ENCODE assay signal across 8 mouse cellular contexts in genomic region chr6:83507168-83507546, GRCm38 (mm10). TPM values are rescaled to one million over a fixed set of nuclear protein-coding genes. Genes with fewer than 3 reads are reported as not detected.
DNase-seq lines count a peak whose midpoint lies in the region; ATAC-seq and TF ChIP-seq lines count a peak whose summit lies in the region.

No protein-coding gene starts in this region.

- H3K4me3 ChIP-seq in layer of hippocampus, adult 2 months = peak overlapping the region; percentile 87
- peak overlapping the region; percentile 74 for H3K4me3 ChIP-seq in embryonic facial prominence, embryonic 11.5 days (ENCODE audit: low read depth, low read length)
- peak overlapping the region; percentile 87 for H3K4me3 ChIP-seq in hindbrain, embryonic 16.5 days (ENCODE audit: low read length)
- peak overlapping the region; percentile 78 for H3K4me3 ChIP-seq in midbrain, embryonic 16.5 days (ENCODE audit: low read depth, low read length)

- 29% methylated on average over 6 of the region's 6 CpGs for WGBS in embryonic facial prominence, embryonic 11.5 days
- 39% methylated on average over 6 of the region's 6 CpGs for WGBS in hindbrain, embryonic 16.5 days
- WGBS in midbrain, embryonic 16.5 days = 30% methylated on average over 6 of the region's 6 CpGs

- no peaks in the 10 kb centered on the region for H3K4me1 ChIP-seq in embryonic facial prominence, embryonic 11.5 days (ENCODE audit: control insufficient read depth, insufficient read depth, low read length)
- peaks cover 13% of the 10 kb centered on the region for H3K4me1 ChIP-seq in hindbrain, embryonic 16.5 days (ENCODE audit: control insufficient read depth, insufficient read depth, low read depth, low read length)
- peaks cover 19% of the 10 kb centered on the region for H3K4me1 ChIP-seq in midbrain, embryonic 16.5 days (ENCODE audit: control insufficient read depth, insufficient read depth, low read length)

- no peaks in the 10 kb centered on the region for H3K27me3 ChIP-seq in embryonic facial prominence, embryonic 11.5 days (ENCODE audit: control insufficient read depth, insufficient read depth, low read length)
- no peaks in the 10 kb centered on the region for H3K27me3 ChIP-seq in hindbrain, embryonic 16.5 days (replicated peaks; ENCODE audit: control insufficient read depth, insufficient read depth, low read length)
- no peaks in the 10 kb centered on the region for H3K27me3 ChIP-seq in midbrain, embryonic 16.5 days (ENCODE audit: control insufficient read depth, insufficient read depth, low read depth, low read length)

- H3K27ac ChIP-seq in layer of hippocampus, adult 2 months = peak overlapping the region; percentile 98
- no peak overlapping the region for H3K27ac ChIP-seq in embryonic facial prominence, embryonic 11.5 days (replicated peaks; ENCODE audit: low read depth, low read length)
- peak overlapping the region; percentile 96 for H3K27ac ChIP-seq in hindbrain, embryonic 16.5 days (ENCODE audit: low read depth, low read length)
- peak overlapping the region; percentile 95 for H3K27ac ChIP-seq in midbrain, embryonic 16.5 days (ENCODE audit: low read length)

- peak overlapping the region; percentile 47 for H3K4me2 ChIP-seq in embryonic facial prominence, embryonic 11.5 days (ENCODE audit: low read depth, low read length)
- H3K4me2 ChIP-seq in hindbrain, embryonic 16.5 days (ENCODE audit: low read length) = peak overlapping the region; percentile 79
- peak overlapping the region; percentile 71 for H3K4me2 ChIP-seq in midbrain, embryonic 16.5 days (ENCODE audit: low read length)

- ATAC-seq in embryonic facial prominence, embryonic 11.5 days (replicated peaks; ENCODE audit: insufficient number of reproducible peaks, low FRiP score, low TSS enrichment, low read depth) = peak; percentile 15; the same call in 1 of the 2 replicates
- peak; percentile 35; the same call in 1 of the 2 replicates for ATAC-seq in hindbrain, embryonic 16.5 days
- no peak; the same call in none of the 2 replicates for ATAC-seq in midbrain, embryonic 16.5 days

- H3K36me3 ChIP-seq in embryonic facial prominence, embryonic 11.5 days (replicated peaks; ENCODE audit: control insufficient read depth, insufficient read depth, low read depth, low read length) = no peaks in the 10 kb centered on the region
- H3K36me3 ChIP-seq in hindbrain, embryonic 16.5 days (ENCODE audit: control insufficient read depth, insufficient read depth, low read length) = no peaks in the 10 kb centered on the region
- no peaks in the 10 kb centered on the region for H3K36me3 ChIP-seq in midbrain, embryonic 16.5 days (ENCODE audit: control insufficient read depth, insufficient read depth, low read length)

- H3K9me3 ChIP-seq in embryonic facial prominence, embryonic 11.5 days (replicated peaks; ENCODE audit: control insufficient read depth, low read length) = no peaks in the 10 kb centered on the region
- no peaks in the 10 kb centered on the region for H3K9me3 ChIP-seq in hindbrain, embryonic 16.5 days (ENCODE audit: control insufficient read depth, low read length)
- H3K9me3 ChIP-seq in midbrain, embryonic 16.5 days (replicated peaks; ENCODE audit: control insufficient read depth, low read length, poor library complexity, severe bottlenecking) = no peaks in the 10 kb centered on the region

- no peak for TF ChIP-seq CTCF in layer of hippocampus, adult 2 months (conservative IDR thresholded peaks at IDR 0.05)

- H3K9ac ChIP-seq in embryonic facial prominence, embryonic 11.5 days (replicated peaks; ENCODE audit: low read length) = peak overlapping the region; percentile 32
- H3K9ac ChIP-seq in hindbrain, embryonic 16.5 days (ENCODE audit: low read depth, low read length) = peak overlapping the region; percentile 59
- peak overlapping the region; percentile 59 for H3K9ac ChIP-seq in midbrain, embryonic 16.5 days (ENCODE audit: low read depth, low read length)

- no peak for DNase-seq in layer of hippocampus, adult 2 months (ENCODE audit: low spot score in 2 of 2)
- DNase-seq in layer of hippocampus, adult 11-12 months (ENCODE audit: low spot score) = no peak
- no peak for DNase-seq in embryonic facial prominence, embryonic 11.5 days (ENCODE audit: low spot score)
- DNase-seq in gastrocnemius, postnatal 10 days = no peak
- no peak for DNase-seq in gastrocnemius, adult 18-20 months (ENCODE audit: low spot score)
- no peak for DNase-seq in cerebellum, postnatal 4 days (ENCODE audit: low spot score in 2 of 2)

RNA-seq across cellular contexts. Expression of gene Dguok, which starts 0.4 kb away (rescaled TPM):
- total RNA-seq in layer of hippocampus, adult 2 months (2021) = 10 to 100 TPM; 36.8 to 38.6 TPM
- 56.1 and 66.2 TPM in 2 replicates for polyA plus RNA-seq in embryonic facial prominence, embryonic 11.5 days (2014; fragmentation: Nextera tagmentation; extraction: Ambion mirVana)
- 68.0 and 69.6 TPM in 2 replicates for polyA plus RNA-seq in hindbrain, embryonic 16.5 days (2015; fragmentation: Nextera tagmentation; extraction: Ambion mirVana)
- 64.8 and 72.5 TPM in 2 replicates for polyA plus RNA-seq in midbrain, embryonic 16.5 days (2015; fragmentation: Nextera tagmentation; extraction: Ambion mirVana)
- 10 to 100 TPM; 22.3 to 29.4 TPM for total RNA-seq in gastrocnemius, postnatal 10 days (2021)
- 10 to 100 TPM; 17.4 to 20.6 TPM for total RNA-seq in gastrocnemius, adult 18-20 months (2021)

RNA-seq across cellular contexts. Expression of gene Actg2, which starts 28.9 kb away (rescaled TPM):
- total RNA-seq in layer of hippocampus, adult 2 months (2021) = not detected
- polyA plus RNA-seq in embryonic facial prominence, embryonic 11.5 days (2014; fragmentation: Nextera tagmentation; extraction: Ambion mirVana) = 2.4 and 3.9 TPM in 2 replicates
- polyA plus RNA-seq in hindbrain, embryonic 16.5 days (2015; fragmentation: Nextera tagmentation; extraction: Ambion mirVana) = 3.4 and 3.5 TPM in 2 replicates
- polyA plus RNA-seq in midbrain, embryonic 16.5 days (2015; fragmentation: Nextera tagmentation; extraction: Ambion mirVana) = 1.7 and 2.0 TPM in 2 replicates
- total RNA-seq in gastrocnemius, postnatal 10 days (2021) = 1 to 10 TPM; 3.6 to 5.3 TPM
- 1 to 10 TPM in 1 of 2 experiments, under 1 TPM in 1; 0.40 to 1.6 TPM for total RNA-seq in gastrocnemius, adult 18-20 months (2021)

RNA-seq across cellular contexts. Expression of gene Tet3, which starts 48.3 kb away (rescaled TPM):
- total RNA-seq in layer of hippocampus, adult 2 months (2021) = 10 to 100 TPM; 61.0 to 65.9 TPM
- polyA plus RNA-seq in embryonic facial prominence, embryonic 11.5 days (2014; fragmentation: Nextera tagmentation; extraction: Ambion mirVana) = 24.3 and 27.9 TPM in 2 replicates
- polyA plus RNA-seq in hindbrain, embryonic 16.5 days (2015; fragmentation: Nextera tagmentation; extraction: Ambion mirVana) = 51.4 and 62.2 TPM in 2 replicates
- polyA plus RNA-seq in midbrain, embryonic 16.5 days (2015; fragmentation: Nextera tagmentation; extraction: Ambion mirVana) = 51.9 and 53.2 TPM in 2 replicates
- total RNA-seq in gastrocnemius, postnatal 10 days (2021) = 10 to 100 TPM; 41.5 to 47.0 TPM
- 10 to 100 TPM; 10.9 to 13.4 TPM for total RNA-seq in gastrocnemius, adult 18-20 months (2021)
